Mouse (Mus musculus): Measurements from ENCODE around the gene Alkbh1. TPM values are rescaled to one million over a fixed set of nuclear protein-coding genes. Genes with fewer than 3 reads are reported as not detected.

Gene Alkbh1
- polyA plus RNA-seq, 1 experiment: 9.2 TPM

DNA sequence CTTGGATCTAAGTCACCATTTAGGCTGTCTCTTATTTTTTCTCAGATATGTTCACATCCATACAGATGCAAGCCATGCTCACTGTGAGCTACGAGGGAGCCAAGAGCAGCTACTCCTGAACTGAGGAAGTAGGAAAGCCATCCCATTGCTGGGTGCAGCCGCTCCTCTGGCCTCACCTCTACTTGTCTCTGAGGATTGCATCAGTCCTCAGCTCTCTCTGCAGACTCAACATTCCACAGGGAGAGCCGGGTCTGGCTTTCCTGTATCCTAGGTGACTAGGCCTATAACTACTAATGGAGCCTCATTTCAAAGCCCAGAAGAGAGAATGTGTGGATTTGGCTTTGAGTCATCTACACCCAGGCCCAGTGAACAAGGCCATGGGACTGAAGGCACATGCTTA lies 38.1 kb downstream of the Alkbh1 start:
- WGBS: 78% methylated on average over 3 of the region's 3 CpGs
- H3K27ac ChIP-seq (ENCODE audit: insufficient read depth, low read depth, low read length): no peak overlapping the region
- TF ChIP-seq CTCF (conservative IDR thresholded peaks at IDR 0.05; ENCODE audit: insufficient read depth, insufficient read length, low read depth, low read length) (no peak), POLR2A (IDR thresholded peaks at IDR 0.05; ENCODE audit: low read depth, low read length) (no peak)
- no peak overlapping the region for H3K4me3 ChIP-seq (ENCODE audit: insufficient read depth, low read depth, low read length)
- DNase-seq: no peak
- peaks cover 12% of the 10 kb centered on the region; the same call in 1 of the 2 replicates for H3K4me1 ChIP-seq (ENCODE audit: control insufficient read depth, insufficient read depth, low read length)
- H3K36me3 ChIP-seq (ENCODE audit: control insufficient read depth, insufficient read depth, low read length): no peaks in the 10 kb centered on the region
- H3K27me3 ChIP-seq (replicated peaks; ENCODE audit: control insufficient read depth, insufficient read depth, low read length): no peaks in the 10 kb centered on the region

DNA sequence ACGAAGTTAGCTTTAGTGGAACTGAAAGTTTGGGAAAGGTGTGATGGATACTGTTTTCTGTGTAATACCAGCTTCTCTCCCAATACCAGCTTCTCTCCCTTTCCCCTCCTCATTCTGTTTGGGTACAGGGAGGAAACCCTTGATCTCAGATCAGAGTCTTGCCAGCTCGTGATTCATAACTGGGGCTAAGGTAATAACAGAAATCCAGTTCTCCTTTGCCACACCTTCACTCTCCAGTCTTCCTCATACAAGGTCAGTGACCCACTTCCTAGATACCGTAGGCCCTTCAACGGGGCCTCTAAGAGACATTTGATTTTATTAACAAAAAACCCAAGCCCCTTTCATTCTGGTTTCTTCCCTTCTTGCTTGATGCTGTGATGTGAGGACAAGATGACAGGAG lies 38.7 kb downstream of the Alkbh1 start:
- Histone ChIP-seq H3K4me1 (ENCODE audit: control insufficient read depth, insufficient read depth, low read length) (peaks cover 12% of the 10 kb centered on the region; the same call in 1 of the 2 replicates), H3K36me3 (ENCODE audit: control insufficient read depth, insufficient read depth, low read length) (no peaks in the 10 kb centered on the region), H3K27me3 (replicated peaks; ENCODE audit: control insufficient read depth, insufficient read depth, low read length) (no peaks in the 10 kb centered on the region), H3K27ac (ENCODE audit: insufficient read depth, low read depth, low read length) (no peak overlapping the region), H3K4me3 (ENCODE audit: insufficient read depth, low read depth, low read length) (no peak overlapping the region)
- TF ChIP-seq POLR2A (IDR thresholded peaks at IDR 0.05; ENCODE audit: low read depth, low read length): no peak
- no peak for TF ChIP-seq CTCF (conservative IDR thresholded peaks at IDR 0.05; ENCODE audit: insufficient read depth, insufficient read length, low read depth, low read length)
- WGBS: 78% methylated on average over 4 of the region's 4 CpGs
- DNase-seq: no peak

GRCm38 (mm10) chr12:87401883-87402282 lies 41.9 kb downstream of the Alkbh1 start:
- Histone ChIP-seq H3K27ac (ENCODE audit: insufficient read depth, low read depth, low read length) (no peak overlapping the region), H3K4me1 (ENCODE audit: control insufficient read depth, insufficient read depth, low read length) (peaks cover 9% of the 10 kb centered on the region; the same call in 1 of the 2 replicates), H3K27me3 (replicated peaks; ENCODE audit: control insufficient read depth, insufficient read depth, low read length) (no peaks in the 10 kb centered on the region), H3K36me3 (ENCODE audit: control insufficient read depth, insufficient read depth, low read length) (no peaks in the 10 kb centered on the region), H3K4me3 (ENCODE audit: insufficient read depth, low read depth, low read length) (no peak overlapping the region)
- DNase-seq: no peak
- TF ChIP-seq POLR2A (IDR thresholded peaks at IDR 0.05; ENCODE audit: low read depth, low read length) (no peak), CTCF (conservative IDR thresholded peaks at IDR 0.05; ENCODE audit: insufficient read depth, insufficient read length, low read depth, low read length) (no peak)
- 56% methylated on average over 6 of the region's 6 CpGs for WGBS

GRCm38 (mm10) chr12:87399119-87399819 lies 44.5 kb downstream of the Alkbh1 start:
- Histone ChIP-seq H3K36me3 (ENCODE audit: control insufficient read depth, insufficient read depth, low read length) (no peaks in the 10 kb centered on the region), H3K4me3 (ENCODE audit: insufficient read depth, low read depth, low read length) (no peak overlapping the region), H3K27ac (ENCODE audit: insufficient read depth, low read depth, low read length) (no peak overlapping the region), H3K4me1 (ENCODE audit: control insufficient read depth, insufficient read depth, low read length) (peaks cover 9% of the 10 kb centered on the region; the same call in 1 of the 2 replicates), H3K27me3 (replicated peaks; ENCODE audit: control insufficient read depth, insufficient read depth, low read length) (no peaks in the 10 kb centered on the region)
- no peak for DNase-seq
- WGBS: 84% methylated on average over 10 of the region's 10 CpGs
- TF ChIP-seq POLR2A (IDR thresholded peaks at IDR 0.05; ENCODE audit: low read depth, low read length): no peak
- no peak for TF ChIP-seq CTCF (conservative IDR thresholded peaks at IDR 0.05; ENCODE audit: insufficient read depth, insufficient read length, low read depth, low read length)

GRCm38 (mm10) chr12:87397811-87398417 lies 45.9 kb downstream of the Alkbh1 start:
- DNase-seq: peak; percentile 75
- WGBS: 44% methylated on average over 4 of the region's 4 CpGs
- no peaks in the 10 kb centered on the region for H3K36me3 ChIP-seq (ENCODE audit: control insufficient read depth, insufficient read depth, low read length)
- peaks cover 16% of the 10 kb centered on the region for H3K4me1 ChIP-seq (ENCODE audit: control insufficient read depth, insufficient read depth, low read length)
- peak overlapping the region; percentile 83 for H3K27ac ChIP-seq (ENCODE audit: insufficient read depth, low read depth, low read length)
- no peaks in the 10 kb centered on the region for H3K27me3 ChIP-seq (replicated peaks; ENCODE audit: control insufficient read depth, insufficient read depth, low read length)
- no peak overlapping the region for H3K4me3 ChIP-seq (ENCODE audit: insufficient read depth, low read depth, low read length)
- TF ChIP-seq POLR2A (IDR thresholded peaks at IDR 0.05; ENCODE audit: low read depth, low read length) (no peak), CTCF (conservative IDR thresholded peaks at IDR 0.05; ENCODE audit: insufficient read depth, insufficient read length, low read depth, low read length) (no peak)

- H3K27ac ChIP-seq (ENCODE audit: insufficient read depth, low read depth, low read length): peak overlapping the region; percentile 83; the same call in 1 of the 2 replicates
- WGBS: 59% methylated on average over 4 of the region's 4 CpGs
- no peak for TF ChIP-seq POLR2A (IDR thresholded peaks at IDR 0.05; ENCODE audit: low read depth, low read length)
- TF ChIP-seq CTCF (conservative IDR thresholded peaks at IDR 0.05; ENCODE audit: insufficient read depth, insufficient read length, low read depth, low read length): no peak
Measured at GRCm38 (mm10) chr12:87397126-87397525, 46.7 kb downstream of the Alkbh1 start.

DNA sequence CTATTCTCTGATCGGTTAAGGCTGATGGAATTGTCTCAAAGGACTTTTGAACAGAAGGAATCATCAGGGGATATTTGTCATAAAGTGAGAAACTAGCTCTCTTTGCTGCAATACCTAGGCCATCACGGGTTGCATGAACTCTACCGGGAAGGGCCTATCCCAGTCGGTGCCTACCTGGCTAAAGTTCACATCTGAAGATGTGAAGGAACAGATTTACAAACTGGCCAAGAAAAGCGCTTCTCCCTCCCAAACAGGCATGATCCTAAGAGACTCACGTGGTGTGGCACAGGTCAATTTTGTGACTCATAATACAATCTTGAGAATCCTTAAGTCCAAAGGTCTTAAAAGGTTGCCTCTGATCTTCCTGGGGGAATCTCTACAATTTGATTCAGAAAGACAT lies 49.5 kb downstream of the Alkbh1 start:
- 62% methylated on average over 6 of the region's 6 CpGs for WGBS
- H3K4me1 ChIP-seq (ENCODE audit: control insufficient read depth, insufficient read depth, low read length): peaks cover 13% of the 10 kb centered on the region
- peak; percentile 84 for DNase-seq
- no peaks in the 10 kb centered on the region for H3K27me3 ChIP-seq (replicated peaks; ENCODE audit: control insufficient read depth, insufficient read depth, low read length)
- H3K4me3 ChIP-seq (ENCODE audit: insufficient read depth, low read depth, low read length): no peak overlapping the region
- no peaks in the 10 kb centered on the region for H3K36me3 ChIP-seq (ENCODE audit: control insufficient read depth, insufficient read depth, low read length)
- TF ChIP-seq CTCF (conservative IDR thresholded peaks at IDR 0.05; ENCODE audit: insufficient read depth, insufficient read length, low read depth, low read length) (no peak), POLR2A (IDR thresholded peaks at IDR 0.05; ENCODE audit: low read depth, low read length) (no peak)
- peak overlapping the region; percentile 53 for H3K27ac ChIP-seq (ENCODE audit: insufficient read depth, low read depth, low read length)

More at GRCm38 (mm10) chr12:87397126-87397525, 46.7 kb downstream of the Alkbh1 start:
- Histone ChIP-seq H3K4me3 (ENCODE audit: insufficient read depth, low read depth, low read length) (no peak overlapping the region), H3K27me3 (replicated peaks; ENCODE audit: control insufficient read depth, insufficient read depth, low read length) (no peaks in the 10 kb centered on the region), H3K36me3 (ENCODE audit: control insufficient read depth, insufficient read depth, low read length) (no peaks in the 10 kb centered on the region), H3K4me1 (ENCODE audit: control insufficient read depth, insufficient read depth, low read length) (peaks cover 13% of the 10 kb centered on the region)
- DNase-seq: peak; percentile 75
